Mouse (Mus musculus): ENCODE measurements around the gene Snx1. TPM values are rescaled to one million over a fixed set of nuclear protein-coding genes. Genes with fewer than 3 reads are reported as not detected.

The Snx1 gene
- polyA plus RNA-seq, 1 experiment, result 59.1 TPM

- no peak overlapping the region for H3K27ac ChIP-seq (ENCODE audit: control insufficient read depth, insufficient read depth, low read length)
- under 1% methylated on average over 12 of the region's 12 CpGs for WGBS
- peaks cover 6% of the 10 kb centered on the region for H3K4me1 ChIP-seq (replicated peaks; ENCODE audit: control insufficient read depth, insufficient read depth, low read length)
- H3K27me3 ChIP-seq (ENCODE audit: control insufficient read depth, insufficient read depth, low read length), result no peaks in the 10 kb centered on the region
- TF ChIP-seq POLR2A (IDR thresholded peaks at IDR 0.05; ENCODE audit: control insufficient read depth, extremely low read depth, insufficient read depth, low read length, poor library complexity), result no peak
- TF ChIP-seq CTCF (IDR thresholded peaks at IDR 0.05; ENCODE audit: borderline replicate concordance, control insufficient read depth, extremely low read depth, insufficient read depth, low read length, poor library complexity), result no peak
- H3K4me3 ChIP-seq (ENCODE audit: control insufficient read depth, insufficient read depth, low read length), result peak overlapping the region; percentile 60
- no peaks in the 10 kb centered on the region for H3K36me3 ChIP-seq (ENCODE audit: control insufficient read depth, insufficient read depth, low read length)
- no peak for DNase-seq
Observed at GRCm38 (mm10) chr9:66124111-66124531, 2.3 kb downstream of the Snx1 start.

GRCm38 (mm10) chr9:66123648-66124047, 2.7 kb downstream of the Snx1 start:
- 7% methylated on average over 5 of the region's 5 CpGs for WGBS
- TF ChIP-seq CTCF (IDR thresholded peaks at IDR 0.05; ENCODE audit: borderline replicate concordance, control insufficient read depth, extremely low read depth, insufficient read depth, low read length, poor library complexity) (no peak), POLR2A (IDR thresholded peaks at IDR 0.05; ENCODE audit: control insufficient read depth, extremely low read depth, insufficient read depth, low read length, poor library complexity) (no peak)
- Histone ChIP-seq H3K36me3 (ENCODE audit: control insufficient read depth, insufficient read depth, low read length) (no peaks in the 10 kb centered on the region), H3K4me1 (replicated peaks; ENCODE audit: control insufficient read depth, insufficient read depth, low read length) (peaks cover 6% of the 10 kb centered on the region), H3K27ac (ENCODE audit: control insufficient read depth, insufficient read depth, low read length) (no peak overlapping the region), H3K27me3 (ENCODE audit: control insufficient read depth, insufficient read depth, low read length) (no peaks in the 10 kb centered on the region), H3K4me3 (ENCODE audit: control insufficient read depth, insufficient read depth, low read length) (no peak overlapping the region)
- no peak for DNase-seq

GRCm38 (mm10) chr9:66121421-66121820, 5.0 kb downstream of the Snx1 start:
- H3K4me1 ChIP-seq (replicated peaks; ENCODE audit: control insufficient read depth, insufficient read depth, low read length), result peaks cover 8% of the 10 kb centered on the region
- no peaks in the 10 kb centered on the region for H3K27me3 ChIP-seq (ENCODE audit: control insufficient read depth, insufficient read depth, low read length)
- TF ChIP-seq CTCF (IDR thresholded peaks at IDR 0.05; ENCODE audit: borderline replicate concordance, control insufficient read depth, extremely low read depth, insufficient read depth, low read length, poor library complexity) (no peak), POLR2A (IDR thresholded peaks at IDR 0.05; ENCODE audit: control insufficient read depth, extremely low read depth, insufficient read depth, low read length, poor library complexity) (no peak)
- no peak for DNase-seq
- H3K4me3 ChIP-seq (ENCODE audit: control insufficient read depth, insufficient read depth, low read length), result no peak overlapping the region
- H3K27ac ChIP-seq (ENCODE audit: control insufficient read depth, insufficient read depth, low read length), result no peak overlapping the region
- H3K36me3 ChIP-seq (ENCODE audit: control insufficient read depth, insufficient read depth, low read length), result no peaks in the 10 kb centered on the region

GRCm38 (mm10) chr9:66120945-66121344, 5.4 kb downstream of the Snx1 start:
- peaks cover 8% of the 10 kb centered on the region for H3K4me1 ChIP-seq (replicated peaks; ENCODE audit: control insufficient read depth, insufficient read depth, low read length)
- 93% methylated on average over 3 of the region's 3 CpGs for WGBS
- no peak overlapping the region for H3K27ac ChIP-seq (ENCODE audit: control insufficient read depth, insufficient read depth, low read length)
- no peak overlapping the region for H3K4me3 ChIP-seq (ENCODE audit: control insufficient read depth, insufficient read depth, low read length)
- H3K27me3 ChIP-seq (ENCODE audit: control insufficient read depth, insufficient read depth, low read length), result no peaks in the 10 kb centered on the region
- TF ChIP-seq POLR2A (IDR thresholded peaks at IDR 0.05; ENCODE audit: control insufficient read depth, extremely low read depth, insufficient read depth, low read length, poor library complexity) (no peak), CTCF (IDR thresholded peaks at IDR 0.05; ENCODE audit: borderline replicate concordance, control insufficient read depth, extremely low read depth, insufficient read depth, low read length, poor library complexity) (no peak)
- no peaks in the 10 kb centered on the region for H3K36me3 ChIP-seq (ENCODE audit: control insufficient read depth, insufficient read depth, low read length)
- no peak for DNase-seq

- Histone ChIP-seq H3K4me3 (ENCODE audit: control insufficient read depth, insufficient read depth, low read length) (no peak overlapping the region), H3K4me1 (replicated peaks; ENCODE audit: control insufficient read depth, insufficient read depth, low read length) (peaks cover 2% of the 10 kb centered on the region; the same call in 1 of the 2 replicates), H3K27ac (ENCODE audit: control insufficient read depth, insufficient read depth, low read length) (no peak overlapping the region), H3K36me3 (ENCODE audit: control insufficient read depth, insufficient read depth, low read length) (no peaks in the 10 kb centered on the region), H3K27me3 (ENCODE audit: control insufficient read depth, insufficient read depth, low read length) (no peaks in the 10 kb centered on the region)
- 98% methylated on average over 4 of the region's 4 CpGs for WGBS
- no peak for TF ChIP-seq POLR2A (IDR thresholded peaks at IDR 0.05; ENCODE audit: control insufficient read depth, extremely low read depth, insufficient read depth, low read length, poor library complexity)
- TF ChIP-seq CTCF (IDR thresholded peaks at IDR 0.05; ENCODE audit: borderline replicate concordance, control insufficient read depth, extremely low read depth, insufficient read depth, low read length, poor library complexity), result no peak
- DNase-seq, result no peak
Observed at GRCm38 (mm10) chr9:66120106-66120505, 6.3 kb downstream of the Snx1 start.

- H3K4me3 ChIP-seq (ENCODE audit: control insufficient read depth, insufficient read depth, low read length), result no peak overlapping the region
- H3K4me1 ChIP-seq (replicated peaks; ENCODE audit: control insufficient read depth, insufficient read depth, low read length), result peaks cover 2% of the 10 kb centered on the region; the same call in 1 of the 2 replicates
- DNase-seq, result no peak
- H3K27me3 ChIP-seq (ENCODE audit: control insufficient read depth, insufficient read depth, low read length), result no peaks in the 10 kb centered on the region
- no peak overlapping the region for H3K27ac ChIP-seq (ENCODE audit: control insufficient read depth, insufficient read depth, low read length)
- TF ChIP-seq CTCF (IDR thresholded peaks at IDR 0.05; ENCODE audit: borderline replicate concordance, control insufficient read depth, extremely low read depth, insufficient read depth, low read length, poor library complexity) (no peak), POLR2A (IDR thresholded peaks at IDR 0.05; ENCODE audit: control insufficient read depth, extremely low read depth, insufficient read depth, low read length, poor library complexity) (no peak)
- peaks cover under 1% of the 10 kb centered on the region; the same call in 1 of the 2 replicates for H3K36me3 ChIP-seq (ENCODE audit: control insufficient read depth, insufficient read depth, low read length)
- 91% methylated on average over 2 of the region's 2 CpGs for WGBS
Observed at GRCm38 (mm10) chr9:66119498-66119897, 6.9 kb downstream of the Snx1 start.

GRCm38 (mm10) chr9:66116890-66117289, 9.5 kb downstream of the Snx1 start:
- Histone ChIP-seq H3K27ac (ENCODE audit: control insufficient read depth, insufficient read depth, low read length) (no peak overlapping the region), H3K4me3 (ENCODE audit: control insufficient read depth, insufficient read depth, low read length) (no peak overlapping the region), H3K36me3 (ENCODE audit: control insufficient read depth, insufficient read depth, low read length) (peaks cover 6% of the 10 kb centered on the region; the same call in 1 of the 2 replicates), H3K4me1 (replicated peaks; ENCODE audit: control insufficient read depth, insufficient read depth, low read length) (peaks cover 2% of the 10 kb centered on the region; the same call in 1 of the 2 replicates), H3K27me3 (ENCODE audit: control insufficient read depth, insufficient read depth, low read length) (no peaks in the 10 kb centered on the region)
- TF ChIP-seq POLR2A (IDR thresholded peaks at IDR 0.05; ENCODE audit: control insufficient read depth, extremely low read depth, insufficient read depth, low read length, poor library complexity), result no peak
- no peak for TF ChIP-seq CTCF (IDR thresholded peaks at IDR 0.05; ENCODE audit: borderline replicate concordance, control insufficient read depth, extremely low read depth, insufficient read depth, low read length, poor library complexity)
- DNase-seq, result no peak
- WGBS, result 76% methylated on average over 8 of the region's 8 CpGs

All from thymus, adult 2 months (tissue).